Mouse (Mus musculus) liver, postnatal 0 days (tissue): ENCODE measurements at regions not wholly inside any gene's neighbourhood (a gene's known extent, or its start where the extent isn't known, plus 50 kb on each side); places are given as distances from the start of the nearest gene placed in this dataset.

Source experiments
- CTCF ChIP-seq: sonication (generic); IDR thresholded peaks from 2 replicates; pipeline ENCODE4 v1.5.1; 2016; ENCODE audit warnings: antibody characterized with exemption, low read depth
- EP300 ChIP-seq: IDR thresholded peaks from 2 replicates; pipeline ENCODE4 v1.6.1; 2016; ENCODE audit warnings: antibody characterized with exemption, low read depth, mild to moderate bottlenecking

- TF ChIP-seq CTCF (0 out of 2 replicates have a peak, but pooled peaks have one; percentile 34), EP300 (no peak)
These were observed 335.2 kb upstream of the Zmiz1 start for GRCm38 (mm10) chr14:25123541-25124337.
